Mouse (Mus musculus) thymus, postnatal 25 days (tissue): ENCODE measurements around the gene Zbtb17.

Experiments used
- DNase-seq: peaks from one replicate; pipeline ENCODE4 v3.0.0; 2022

Gene Zbtb17

DNA sequence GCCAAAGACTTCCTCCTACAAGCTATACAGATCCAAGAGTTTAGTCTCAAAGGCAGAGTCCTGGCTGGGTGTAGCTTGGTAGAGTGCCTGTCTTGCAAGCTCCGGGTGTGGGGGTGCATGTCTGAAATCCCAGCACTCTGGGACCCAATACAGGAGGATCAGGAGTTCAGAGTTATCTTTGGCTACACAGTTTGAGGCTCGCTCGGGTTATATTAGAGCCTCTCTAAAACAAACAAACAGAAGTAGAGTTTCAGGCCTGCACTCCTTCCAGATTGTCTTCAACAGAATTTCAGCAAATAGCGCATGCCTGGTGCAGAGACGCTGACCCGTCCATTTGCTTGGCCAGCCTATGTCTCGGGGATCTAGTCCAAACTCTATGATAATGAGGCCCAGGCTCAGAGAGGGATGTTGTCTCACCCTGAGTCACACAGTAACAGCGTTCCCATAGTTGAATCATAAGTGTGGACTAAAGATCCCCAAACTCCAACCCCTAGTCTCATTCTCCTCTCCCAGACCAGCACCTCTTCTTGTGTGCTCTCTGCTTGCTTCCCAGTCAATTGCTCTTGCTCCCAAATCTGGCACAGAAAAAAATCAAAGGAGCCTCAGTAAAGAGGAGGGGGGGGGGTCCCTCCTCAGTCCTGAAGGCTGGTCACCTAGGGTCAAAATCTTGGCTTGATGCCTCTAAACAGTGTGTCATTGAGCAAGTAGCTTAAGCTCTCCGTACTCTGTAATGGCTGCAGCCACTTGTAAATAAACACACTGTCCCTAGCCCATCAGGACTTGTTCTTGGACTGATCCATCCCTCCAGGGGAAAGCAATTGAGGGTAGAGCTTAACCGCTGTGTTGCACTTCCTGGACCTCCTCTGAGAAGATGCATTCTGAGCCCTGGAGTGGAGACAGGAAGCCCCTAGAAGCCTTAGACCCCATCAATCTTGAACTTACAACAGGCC lies 17.4 kb upstream of the Zbtb17 start:
- no peak for DNase-seq

DNA sequence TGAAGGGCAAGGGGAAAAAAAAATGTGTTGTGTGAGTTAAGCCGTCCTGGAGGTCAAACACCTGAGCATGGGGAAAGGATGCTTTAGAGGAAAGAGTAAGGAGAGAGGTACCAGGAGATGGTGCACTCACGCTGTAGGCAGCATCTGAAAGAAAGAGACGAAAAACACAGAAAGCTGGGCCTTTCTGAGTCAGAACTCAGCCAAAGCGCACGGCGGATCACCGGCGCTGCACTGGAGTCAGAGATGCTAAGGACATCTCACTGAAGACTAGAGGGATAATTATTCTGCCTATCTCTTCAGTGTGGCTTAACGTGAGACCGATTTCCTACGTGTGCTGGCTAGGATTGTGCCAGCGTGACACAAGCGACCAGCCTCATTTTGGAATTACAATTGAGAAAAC lies 16.5 kb upstream of the Zbtb17 start:
- no peak for DNase-seq

DNA sequence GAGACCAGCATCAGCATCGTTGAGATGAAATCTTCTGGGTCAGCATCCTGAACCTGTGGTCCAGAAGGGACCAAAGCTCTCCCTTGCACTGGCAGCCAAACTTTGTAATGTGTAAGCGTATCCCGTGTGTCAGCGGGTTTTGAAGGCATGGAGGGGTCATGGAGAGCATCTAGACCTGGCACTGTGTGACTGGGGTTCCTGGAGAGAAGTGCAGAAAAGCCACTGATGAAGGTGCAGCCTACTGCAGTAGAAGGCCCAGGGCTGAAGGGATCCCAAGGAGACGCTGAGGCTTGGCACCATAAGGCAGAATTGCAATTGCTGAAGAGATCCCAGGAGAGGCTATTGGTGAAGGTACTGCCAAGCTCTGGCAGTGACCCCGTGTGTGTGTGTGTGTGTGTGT lies 15.1 kb upstream of the Zbtb17 start:
- no peak for DNase-seq

DNA sequence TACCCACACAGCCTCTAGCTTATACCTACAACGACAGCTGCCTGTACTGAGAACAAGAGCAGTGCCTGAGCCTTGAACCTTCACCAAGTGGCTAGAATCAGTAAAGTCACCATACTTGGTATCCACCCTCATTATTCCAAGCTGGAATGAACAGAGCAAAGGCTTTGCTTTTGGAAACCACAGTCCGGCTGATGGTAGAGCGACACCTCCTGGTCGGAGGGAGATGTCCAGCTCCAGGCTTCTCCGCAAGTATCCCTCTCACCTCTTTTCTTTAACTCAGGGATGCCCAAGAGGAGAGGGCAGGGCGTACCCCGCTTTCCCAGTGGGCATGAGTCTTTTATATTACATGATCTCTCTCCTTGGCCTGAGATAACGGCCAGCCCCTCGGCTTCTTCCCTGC lies 14.6 kb upstream of the Zbtb17 start:
- DNase-seq: no peak

DNA sequence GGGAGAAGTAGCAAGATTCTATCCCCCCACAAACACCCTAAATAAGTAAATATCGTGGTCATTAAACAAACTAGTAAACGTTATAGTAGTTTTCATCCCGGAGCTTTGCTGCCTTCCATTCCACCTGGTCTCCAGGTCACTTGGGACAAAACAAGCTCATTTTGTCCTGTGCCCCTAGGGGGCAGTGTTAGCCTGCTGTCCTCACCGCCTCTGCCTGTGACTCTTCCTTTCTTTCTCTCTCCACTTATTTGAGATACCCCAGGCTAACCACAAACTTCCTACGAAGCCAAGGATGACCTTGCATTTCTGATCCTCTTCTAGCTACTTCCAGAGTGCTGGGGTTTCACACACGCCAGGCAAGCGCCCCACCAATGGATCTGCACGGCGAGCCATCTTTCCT lies 13.5 kb upstream of the Zbtb17 start:
- peak; percentile 76 for DNase-seq

DNA sequence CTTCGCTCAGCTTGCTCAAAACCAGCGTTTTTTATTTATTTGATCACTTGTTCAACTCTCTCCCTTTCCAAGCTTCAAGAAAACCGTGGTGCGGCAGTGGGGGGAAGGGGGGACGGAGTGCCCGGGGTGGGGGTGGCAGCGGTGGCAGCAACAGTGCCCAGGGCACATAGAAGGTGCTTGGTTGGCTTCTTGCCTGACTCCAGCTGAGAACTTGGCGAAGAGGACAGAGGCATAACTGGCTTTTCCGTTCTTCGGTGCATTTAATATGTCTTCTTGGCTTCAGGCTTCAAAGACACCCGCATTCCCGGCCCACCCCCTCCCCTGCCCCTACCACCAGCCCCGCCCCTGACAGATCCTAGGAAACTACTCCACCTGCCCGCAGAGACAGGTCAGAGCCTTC lies 11.8 kb upstream of the Zbtb17 start:
- no peak for DNase-seq

DNA sequence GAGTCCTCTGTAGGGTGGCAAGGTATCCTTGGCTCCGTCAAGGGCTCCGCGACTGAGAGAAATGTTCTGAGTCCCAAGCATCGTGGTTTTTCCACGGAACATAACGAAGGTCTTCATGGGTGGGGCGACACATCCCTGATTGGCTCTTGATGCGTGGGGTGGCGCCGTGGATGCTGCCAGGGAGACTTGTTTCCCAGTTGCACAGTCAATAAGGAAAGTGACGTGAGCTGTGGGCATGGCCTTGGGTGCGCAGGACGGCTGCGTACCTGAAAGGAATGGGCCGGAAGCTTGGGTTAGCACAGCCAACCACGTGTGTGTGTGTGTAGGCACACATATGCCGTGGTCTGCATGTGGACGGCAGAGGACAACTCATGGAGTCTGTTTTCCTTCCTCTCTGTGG lies 11.3 kb upstream of the Zbtb17 start:
- no peak for DNase-seq

DNA sequence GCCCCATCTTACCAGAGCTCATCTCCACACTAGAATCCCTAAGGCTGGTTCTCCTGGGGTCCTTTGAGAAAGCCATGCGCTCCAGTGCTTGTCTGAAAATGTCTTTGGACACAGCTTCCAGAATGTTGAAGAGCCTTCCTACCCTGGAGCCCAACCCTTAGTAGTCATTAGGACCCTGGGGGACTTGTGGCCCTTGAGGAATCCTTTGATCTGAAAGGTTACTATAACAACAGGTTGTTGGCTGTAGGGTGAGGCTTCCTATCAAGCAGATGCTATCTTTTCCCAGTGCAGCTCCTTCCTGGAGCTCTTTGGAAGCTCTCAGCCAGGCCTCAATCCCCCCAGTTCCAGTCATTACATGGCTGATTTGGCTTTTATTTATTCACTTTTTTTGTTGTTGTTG lies 8.5 kb upstream of the Zbtb17 start, which contains the start of gene Srarp:
Gene Srarp (minus strand): TSS at position 132 of the 400 bp plus-strand sequence.
- no peak for DNase-seq

DNA sequence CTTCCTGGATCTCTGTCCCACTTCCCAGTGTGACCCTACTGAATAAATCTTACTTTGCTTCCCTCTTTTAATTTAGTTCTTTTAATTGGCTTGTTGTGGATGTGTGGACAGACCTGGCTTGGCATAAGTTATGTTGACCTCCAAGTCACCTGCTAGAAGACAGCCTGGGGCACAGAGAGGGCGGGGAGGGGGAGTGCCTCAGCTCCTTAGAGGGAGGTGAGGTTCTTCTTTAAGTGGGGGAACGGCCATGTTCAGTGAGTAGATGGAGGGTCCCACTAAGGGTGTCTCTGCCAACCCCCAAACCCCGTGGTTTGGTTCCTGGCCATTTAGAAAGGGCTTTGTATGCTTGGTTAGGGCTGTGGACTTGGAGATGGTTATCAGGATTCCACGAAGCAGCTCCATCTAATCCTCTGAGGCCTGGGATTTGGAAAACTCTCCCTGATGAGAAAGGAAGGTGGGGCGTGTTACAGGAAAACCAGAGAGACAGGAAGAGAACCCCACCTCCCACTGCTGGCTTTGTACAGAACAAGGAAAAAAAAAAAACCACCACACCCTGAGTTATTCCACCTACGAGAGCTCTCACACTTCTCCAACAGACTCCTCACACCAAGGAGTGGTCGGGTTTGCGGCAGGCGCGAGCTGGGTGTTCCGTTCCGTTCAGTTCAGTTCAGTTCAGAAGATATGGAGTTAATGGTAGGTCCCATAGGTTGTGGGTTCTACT lies 5.2 kb upstream of the Zbtb17 start:
- DNase-seq: no peak

DNA sequence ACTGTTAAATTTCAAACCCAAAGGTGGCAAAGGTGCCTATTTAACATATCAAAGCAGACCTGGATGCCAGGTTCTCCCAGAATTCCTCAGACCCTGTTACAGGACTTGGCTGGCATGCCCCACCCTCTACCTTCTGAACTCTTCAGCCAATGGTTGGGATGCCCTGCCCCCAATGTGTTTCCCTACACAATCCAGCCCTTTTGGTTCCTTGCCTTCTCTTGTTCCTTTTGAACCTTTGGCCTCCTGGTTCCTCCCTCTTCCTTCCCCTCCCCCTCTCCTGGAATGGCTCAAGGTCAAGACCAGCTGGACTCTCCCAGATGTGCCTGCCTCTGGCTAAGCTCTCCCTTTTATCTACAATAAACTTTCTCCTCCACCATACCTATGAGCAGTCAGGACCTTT lies 3.6 kb upstream of the Zbtb17 start:
- no peak for DNase-seq

DNA sequence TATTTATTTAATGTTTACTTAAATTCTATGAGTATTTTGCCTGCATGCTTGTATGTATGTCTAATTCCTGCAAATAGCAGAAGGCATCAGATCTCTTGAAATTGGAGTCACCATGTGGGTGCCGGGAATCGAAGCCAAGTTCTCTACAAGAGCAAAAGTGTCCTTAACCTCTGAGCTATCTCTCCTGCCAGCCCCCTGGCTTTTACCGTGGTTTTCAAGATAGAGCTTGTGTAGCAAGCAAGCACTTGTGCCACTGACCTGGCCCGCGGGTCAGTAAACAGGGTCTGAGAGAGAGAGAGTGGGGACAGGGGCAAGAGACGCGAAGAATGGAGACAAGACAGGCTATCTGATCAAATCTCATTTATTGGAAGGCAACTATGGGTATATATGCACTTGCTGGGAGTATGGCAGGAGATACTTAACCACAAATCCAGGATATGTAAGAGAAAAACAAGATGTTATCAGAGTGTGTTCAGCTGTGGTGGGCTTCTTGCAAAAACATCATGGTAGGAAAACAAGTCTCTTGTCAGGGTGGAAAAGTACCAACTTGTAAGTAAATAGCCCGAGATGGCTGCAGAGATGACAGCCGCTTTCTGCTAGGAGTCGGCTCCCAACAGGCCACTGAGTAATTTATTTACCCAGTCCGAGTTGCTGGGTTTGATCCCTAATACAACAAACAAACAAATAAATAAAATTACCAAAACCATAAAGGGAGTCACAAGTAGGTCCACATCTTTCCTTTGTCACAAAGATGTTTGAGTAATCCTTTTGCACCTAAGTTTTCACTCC lies 619 bp upstream of the Zbtb17 start:
- no peak for DNase-seq

DNA sequence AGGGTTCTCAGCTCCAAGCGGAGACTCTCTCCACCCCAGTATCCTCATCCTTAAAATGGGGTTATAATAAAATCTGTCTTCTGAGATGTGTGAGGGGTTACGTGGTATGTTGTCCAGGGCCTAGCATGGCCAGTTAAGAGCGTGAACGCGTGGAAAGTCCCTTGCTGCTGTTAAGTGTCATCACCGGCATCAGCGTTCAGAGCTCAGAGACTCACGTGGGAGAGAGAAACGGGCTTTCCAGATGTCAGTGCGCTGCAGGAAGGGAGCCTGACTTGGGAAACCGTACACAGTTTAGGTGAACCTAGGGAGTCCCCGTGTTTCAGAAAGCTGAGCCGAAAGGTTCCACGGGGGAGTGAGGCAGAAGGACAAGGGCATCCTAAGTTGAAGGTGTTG lies 870 bp downstream of the Zbtb17 start:
- DNase-seq: no peak

DNA sequence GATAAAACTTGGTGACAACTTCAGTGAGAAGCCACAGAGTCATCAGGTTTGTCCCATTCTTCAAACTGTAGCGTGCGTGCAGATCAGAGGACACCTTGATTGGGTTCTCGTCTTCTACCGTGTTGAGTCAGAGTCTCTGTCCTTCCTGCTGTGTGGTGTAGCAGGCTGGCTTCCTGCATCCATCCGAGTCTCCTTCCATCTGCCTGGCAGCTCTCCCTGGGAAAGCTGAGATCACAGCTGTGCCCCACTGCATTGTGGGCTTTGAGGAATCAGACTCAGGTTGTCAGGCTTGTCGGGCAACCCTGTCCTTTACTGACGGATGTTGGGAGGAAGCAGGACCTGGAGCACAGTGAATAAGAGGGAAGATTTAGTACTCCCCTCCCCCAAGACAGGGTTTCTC lies 1.8 kb downstream of the Zbtb17 start:
- no peak for DNase-seq

DNA sequence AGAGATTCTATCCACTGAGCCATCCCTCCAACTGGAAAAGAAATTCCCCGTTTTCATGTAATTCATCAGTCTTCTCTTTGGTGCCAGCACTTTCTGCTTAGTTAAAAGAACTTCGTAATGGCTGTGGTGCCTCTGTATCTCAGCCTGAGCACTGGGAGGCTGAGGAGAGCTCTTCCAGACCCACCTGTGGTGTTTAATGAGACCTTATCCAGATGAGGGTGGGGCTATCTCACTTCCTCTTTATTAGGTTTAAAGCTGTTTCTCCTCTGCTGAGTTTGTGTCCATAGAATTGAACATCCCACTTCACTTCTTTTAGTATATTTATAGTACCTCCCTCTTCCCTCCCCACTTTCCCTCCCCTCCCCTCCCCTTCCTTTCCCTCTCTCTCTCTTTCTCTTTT lies 6.8 kb downstream of the Zbtb17 start:
- no peak for DNase-seq

DNA sequence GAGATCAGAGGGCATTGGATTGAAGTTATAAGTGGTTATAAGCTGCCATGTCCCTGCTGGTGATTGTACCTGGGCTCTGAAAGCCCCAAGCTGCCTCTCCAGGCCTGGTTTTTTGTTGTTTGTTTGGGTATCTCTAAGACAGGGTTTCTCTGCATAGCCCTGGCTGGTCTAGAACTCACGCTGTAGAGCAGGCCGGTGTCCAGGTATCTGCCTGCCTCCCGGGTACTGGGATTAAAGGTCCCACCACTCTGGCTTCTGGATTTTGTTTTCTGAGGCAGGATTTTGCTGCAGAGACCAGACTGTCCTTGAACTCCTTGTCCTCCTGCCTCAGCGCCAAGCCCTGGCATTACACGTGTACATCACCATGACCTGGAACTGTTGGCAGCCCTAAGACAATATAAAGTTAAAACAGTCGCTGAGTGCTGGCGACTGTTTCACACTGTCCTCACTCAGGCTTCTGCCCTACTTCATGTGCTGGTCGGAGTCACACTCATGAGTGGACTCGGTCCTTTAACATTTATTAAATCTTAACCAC lies 7.5 kb downstream of the Zbtb17 start:
- no peak for DNase-seq

DNA sequence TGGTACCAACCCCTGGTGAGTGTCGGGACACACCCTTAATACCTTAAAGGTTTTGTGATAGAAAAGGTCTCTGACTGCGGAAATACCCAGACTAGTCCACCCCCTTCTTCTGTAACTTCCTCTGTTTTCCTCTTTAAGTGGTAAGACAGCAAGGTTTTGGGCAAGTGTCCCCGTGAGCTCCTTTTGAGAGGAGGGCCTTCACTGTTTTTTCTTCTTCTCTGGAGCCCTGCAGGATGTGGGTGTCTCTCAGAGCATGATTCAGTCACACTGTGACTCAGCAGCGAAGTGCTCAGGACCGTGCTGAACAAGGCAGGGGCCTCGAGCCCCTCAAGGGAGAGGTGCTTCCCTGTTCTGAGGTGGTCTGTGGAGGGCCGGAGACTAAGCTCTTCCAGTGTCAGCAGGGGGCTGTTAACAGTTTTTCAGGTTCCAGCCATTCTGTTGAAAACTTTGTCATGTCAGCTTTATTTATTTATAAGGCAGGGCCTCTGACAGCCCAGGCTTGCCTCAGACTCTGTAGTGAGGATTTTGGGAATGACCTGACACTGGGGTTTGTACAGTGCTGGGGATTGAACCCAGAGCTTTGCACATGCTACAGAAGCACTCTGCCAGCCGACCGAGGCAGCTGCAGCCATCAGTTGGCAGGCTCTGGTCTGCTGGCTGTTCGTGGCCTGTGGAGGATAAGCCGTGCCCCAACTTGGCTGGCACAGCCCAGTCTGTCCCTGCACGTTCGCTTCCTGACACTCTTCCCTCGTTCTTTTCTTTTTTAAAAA lies 10.3 kb downstream of the Zbtb17 start:
- peak; percentile 38 for DNase-seq

DNA sequence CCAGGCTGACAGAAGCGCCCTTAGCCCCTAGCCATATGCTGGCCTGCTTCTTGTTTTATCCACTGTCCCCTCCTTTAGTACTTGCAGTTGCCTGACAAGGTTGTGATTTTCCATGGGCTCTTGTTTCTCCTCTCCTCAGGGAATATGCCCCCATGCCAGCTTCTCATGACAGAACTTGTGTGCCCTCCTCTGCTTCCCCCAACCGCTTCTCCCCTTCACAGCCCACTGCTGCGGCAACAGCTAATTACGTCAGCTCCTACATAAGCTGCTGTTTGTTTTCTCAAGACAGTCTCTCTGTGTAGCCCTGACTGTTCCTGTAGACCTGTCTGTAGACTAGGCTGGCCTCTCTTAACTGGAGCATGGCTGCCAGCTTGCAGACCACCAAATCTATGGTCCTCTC lies 11.1 kb downstream of the Zbtb17 start:
- DNase-seq: no peak

DNA sequence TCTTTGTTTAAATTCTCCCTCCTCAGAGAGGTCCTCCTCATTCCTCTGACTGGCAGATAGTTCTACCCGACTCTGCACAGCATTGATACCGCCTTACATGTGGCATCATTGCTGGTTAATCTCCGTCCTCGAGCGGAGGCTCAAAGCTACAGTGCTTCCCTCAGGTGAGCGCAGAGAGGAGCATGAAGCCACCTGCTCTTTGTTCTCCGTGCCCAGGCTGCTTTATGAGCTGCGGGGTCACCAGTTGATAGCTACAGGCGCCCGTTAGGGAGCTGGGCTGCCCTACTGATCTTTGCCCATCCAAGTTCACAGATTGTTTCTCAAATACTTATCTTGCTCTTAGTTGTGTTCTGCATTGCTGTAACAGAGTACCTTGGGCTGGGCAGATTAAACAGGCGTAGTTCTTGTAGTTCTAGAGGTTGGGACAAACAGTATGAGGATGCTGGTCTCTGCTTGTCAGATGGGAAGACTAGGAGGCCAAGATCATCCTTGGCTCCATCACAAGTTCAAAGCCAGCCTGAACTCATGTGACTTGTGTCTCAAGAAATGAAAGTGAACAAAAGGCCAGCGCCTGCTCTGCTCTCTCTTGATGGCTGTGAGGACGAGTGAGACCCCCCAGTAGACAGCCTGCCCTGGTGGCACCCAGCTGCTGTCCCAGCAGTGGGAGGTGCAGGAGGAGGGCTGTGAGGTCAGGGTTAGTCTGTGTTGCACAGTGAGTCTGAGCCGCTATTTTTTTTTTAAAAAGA lies 11.9 kb downstream of the Zbtb17 start:
- DNase-seq: no peak

DNA sequence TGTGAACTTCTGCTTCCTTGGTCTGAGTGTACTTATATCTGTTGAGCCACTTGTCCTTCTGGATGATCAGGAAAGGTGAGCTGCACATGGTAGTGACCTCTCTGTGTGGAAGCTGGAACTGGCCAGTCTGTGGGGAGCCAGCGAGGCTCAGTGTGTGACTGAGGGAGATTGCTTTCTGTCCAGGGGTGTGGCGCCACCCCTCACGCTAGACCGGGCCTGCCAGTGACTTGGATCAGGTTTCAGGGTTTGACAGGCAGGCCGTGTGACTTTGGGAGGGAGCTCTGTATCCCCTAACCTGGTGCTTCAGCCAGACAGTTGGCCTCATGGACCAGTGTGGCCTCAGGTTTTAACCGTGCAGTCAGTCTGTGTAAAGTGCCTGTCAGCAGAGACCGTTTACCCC lies 13.8 kb downstream of the Zbtb17 start:
- DNase-seq: no peak

DNA sequence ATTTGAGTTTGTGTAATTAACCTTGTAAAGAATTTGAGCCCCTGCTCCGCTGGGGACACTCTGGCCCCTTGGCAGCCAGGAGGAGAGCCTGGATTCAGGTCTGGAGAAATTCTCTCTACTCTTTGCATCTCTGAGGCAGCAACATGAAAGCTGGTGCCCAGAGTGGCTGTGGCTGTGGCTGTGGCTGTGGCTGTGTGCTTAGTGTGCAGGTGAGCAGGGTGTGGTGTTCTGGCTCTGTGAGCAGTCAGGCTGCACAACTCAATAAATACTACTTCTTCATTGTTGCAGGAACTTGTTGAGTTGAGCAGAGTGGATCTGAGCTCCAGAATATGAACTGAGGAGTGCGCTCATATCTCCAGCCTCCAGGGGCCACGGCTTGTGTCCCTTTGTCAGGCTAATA lies 14.4 kb downstream of the Zbtb17 start:
- DNase-seq: no peak

DNA sequence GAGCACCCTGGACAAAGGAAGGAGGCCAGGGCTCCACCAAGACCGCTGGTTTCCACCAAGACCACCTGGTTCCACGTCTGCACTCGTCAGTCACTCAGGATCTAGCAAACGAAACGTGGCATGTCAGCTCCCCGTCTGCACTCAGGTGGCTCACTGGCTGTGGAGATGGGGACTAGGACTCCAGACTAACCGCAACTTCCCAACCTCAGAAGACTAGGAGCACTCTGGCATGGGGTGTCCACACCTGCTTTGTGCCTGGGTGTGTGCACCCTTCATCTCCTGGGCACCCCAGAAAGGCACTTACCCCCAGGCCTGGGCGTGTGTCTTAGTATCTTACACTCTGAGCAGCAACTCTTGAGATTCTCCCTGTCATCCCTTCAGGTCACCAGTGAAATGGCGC lies 15.3 kb downstream of the Zbtb17 start:
- no peak for DNase-seq

DNA sequence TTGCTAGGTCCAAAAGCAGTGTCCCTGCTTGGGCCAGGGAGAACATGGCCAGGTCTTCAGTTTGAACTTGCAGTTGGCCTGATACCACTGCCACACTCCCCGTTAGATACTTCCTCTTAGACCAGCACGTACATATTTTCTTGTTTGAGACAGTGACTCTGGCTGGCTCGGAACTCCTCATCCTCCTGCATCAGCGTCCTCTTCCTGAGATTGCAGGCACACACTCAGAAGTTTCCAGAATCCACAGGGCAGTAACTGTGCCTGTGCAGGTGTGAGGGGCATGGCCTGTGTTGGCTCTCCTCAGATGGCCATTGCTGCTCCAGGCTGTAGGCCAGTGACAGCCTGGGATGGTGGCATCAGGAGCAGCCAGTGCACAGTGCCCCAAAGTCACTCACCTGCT lies 16.0 kb downstream of the Zbtb17 start:
- no peak for DNase-seq
